Mouse (Mus musculus) ES-Bruce4 (cell line): ENCODE measurements around the gene Insr. TPM values are rescaled to one million over a fixed set of nuclear protein-coding genes. Genes with fewer than 3 reads are reported as not detected.

Source experiments
- H3K27ac ChIP-seq: 2 replicates; pipeline ENCODE4 v1.5.1; 2012; ENCODE audit warnings: low read length, inconsistent platforms; ENCODE audit not compliant: insufficient read depth
- H3K27me3 ChIP-seq: 2 replicates; pipeline ENCODE4 v1.6.1; 2012; ENCODE audit warnings: mild to moderate bottlenecking, low read length, inconsistent platforms; ENCODE audit not compliant: control insufficient read depth, poor library complexity, insufficient read depth, severe bottlenecking
- H3K36me3 ChIP-seq: 2 replicates; pipeline ENCODE4 v1.6.1; 2012; ENCODE audit warnings: inconsistent platforms, mild to moderate bottlenecking, low read length, moderate library complexity; ENCODE audit not compliant: control insufficient read depth, poor library complexity, insufficient read depth, severe bottlenecking
- H3K4me1 ChIP-seq: one replicate; pipeline ENCODE4 v1.8.1; 2011; ENCODE audit warnings: low read length; ENCODE audit not compliant: control insufficient read depth, insufficient read depth
- H3K4me3 ChIP-seq: 2 replicates; pipeline ENCODE4 v1.5.1; 2011; ENCODE audit warnings: low read depth, mild to moderate bottlenecking, low read length
- H3K9ac ChIP-seq: 2 replicates; pipeline ENCODE4 v1.6.1; 2012; ENCODE audit warnings: low read depth, mild to moderate bottlenecking, inconsistent platforms; ENCODE audit not compliant: poor library complexity, severe bottlenecking
- H3K9me3 ChIP-seq: replicated peaks from 2 replicates; pipeline ENCODE4 v1.6.1; 2012; ENCODE audit warnings: mild to moderate bottlenecking, low read length, inconsistent platforms; ENCODE audit not compliant: control insufficient read depth, poor library complexity, insufficient read depth, severe bottlenecking
- CTCF ChIP-seq: IDR thresholded peaks from one replicate; pipeline ENCODE4 v1.8.1; 2011; ENCODE audit warnings: low read depth, low read length
- EP300 ChIP-seq: IDR thresholded peaks from 2 replicates; pipeline ENCODE4 v1.6.1; 2011; ENCODE audit warnings: low read depth, low read length; ENCODE audit not compliant: insufficient read depth
- POLR2A ChIP-seq: IDR thresholded peaks from one replicate; pipeline ENCODE4 v1.8.1; 2011; ENCODE audit warnings: low read length; ENCODE audit not compliant: insufficient read depth
- polyA plus RNA-seq: library from polyadenylated mRNA; stranded (reverse); fragments of >200 nt; gene quantifications from 2 replicates; pipeline ENCODE4 v1.2.4, GENCODE M21; 2011; ENCODE audit warnings: low read depth; ENCODE audit not compliant: missing spikeins, insufficient read depth, insufficient read length

Insr gene
- polyA plus RNA-seq, 1 experiment, result 30.9 TPM

DNA sequence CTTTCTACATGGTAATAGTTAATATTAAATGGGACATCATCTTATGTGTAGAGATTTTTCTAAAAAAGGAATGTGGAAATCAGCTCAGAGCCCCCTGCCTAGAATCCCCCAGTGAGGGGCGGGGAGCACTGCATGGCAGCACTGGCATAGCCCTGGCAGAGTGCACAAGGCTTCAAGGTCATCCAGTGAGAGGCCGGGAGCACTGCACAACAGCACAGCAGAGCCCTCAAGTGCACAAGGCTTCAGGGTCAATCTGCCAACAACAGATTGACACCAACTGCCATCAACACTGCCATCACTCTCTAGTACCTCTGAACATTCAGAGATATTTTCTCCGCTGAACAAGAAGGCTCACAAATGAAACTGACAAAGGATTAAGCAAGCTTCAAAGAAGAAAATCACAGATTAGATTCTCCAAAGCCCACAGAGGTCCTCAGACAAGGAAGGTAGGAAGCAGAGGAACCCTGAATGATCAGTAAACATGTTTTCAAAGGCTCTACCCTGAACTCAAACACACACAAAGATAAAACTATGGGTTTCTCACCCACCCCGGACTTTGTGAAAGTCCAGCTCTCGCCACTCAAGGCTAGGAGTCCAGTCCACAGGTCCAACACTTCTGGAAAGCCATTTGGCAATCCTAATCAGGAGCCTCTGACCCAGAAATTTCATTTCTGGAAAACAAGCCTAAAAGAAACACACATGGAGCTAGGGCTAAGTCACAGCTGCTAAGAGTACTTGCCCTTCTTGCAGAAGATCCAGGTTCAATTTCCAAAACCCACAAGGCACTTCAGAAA lies 23.1 kb downstream of the Insr start:
- no peak overlapping the region for H3K4me3 ChIP-seq
- no peak for TF ChIP-seq POLR2A
- no peak for TF ChIP-seq EP300
- TF ChIP-seq CTCF, result no peak
- no peaks in the 10 kb centered on the region for H3K9me3 ChIP-seq
- H3K4me1 ChIP-seq, result no peaks in the 10 kb centered on the region
- no peak overlapping the region for H3K9ac ChIP-seq
- H3K27ac ChIP-seq, result no peak overlapping the region
- H3K36me3 ChIP-seq, result peaks cover 19% of the 10 kb centered on the region
- H3K27me3 ChIP-seq, result no peaks in the 10 kb centered on the region

GRCm38 (mm10) chr8:3255321-3255720 lies 24.1 kb downstream of the Insr start:
- Histone ChIP-seq H3K4me3 (no peak overlapping the region), H3K36me3 (peaks cover 19% of the 10 kb centered on the region), H3K4me1 (no peaks in the 10 kb centered on the region), H3K27me3 (no peaks in the 10 kb centered on the region), H3K9me3 (no peaks in the 10 kb centered on the region), H3K9ac (no peak overlapping the region), H3K27ac (no peak overlapping the region)
- no peak for TF ChIP-seq CTCF
- no peak for TF ChIP-seq EP300
- TF ChIP-seq POLR2A, result no peak

GRCm38 (mm10) chr8:3253179-3253578 lies 26.2 kb downstream of the Insr start:
- H3K27me3 ChIP-seq, result no peaks in the 10 kb centered on the region
- TF ChIP-seq POLR2A (no peak), EP300 (no peak)
- peaks cover 12% of the 10 kb centered on the region for H3K36me3 ChIP-seq
- no peak overlapping the region for H3K27ac ChIP-seq
- no peak overlapping the region for H3K4me3 ChIP-seq
- no peaks in the 10 kb centered on the region for H3K4me1 ChIP-seq
- H3K9me3 ChIP-seq, result no peaks in the 10 kb centered on the region
- no peak overlapping the region for H3K9ac ChIP-seq

DNA sequence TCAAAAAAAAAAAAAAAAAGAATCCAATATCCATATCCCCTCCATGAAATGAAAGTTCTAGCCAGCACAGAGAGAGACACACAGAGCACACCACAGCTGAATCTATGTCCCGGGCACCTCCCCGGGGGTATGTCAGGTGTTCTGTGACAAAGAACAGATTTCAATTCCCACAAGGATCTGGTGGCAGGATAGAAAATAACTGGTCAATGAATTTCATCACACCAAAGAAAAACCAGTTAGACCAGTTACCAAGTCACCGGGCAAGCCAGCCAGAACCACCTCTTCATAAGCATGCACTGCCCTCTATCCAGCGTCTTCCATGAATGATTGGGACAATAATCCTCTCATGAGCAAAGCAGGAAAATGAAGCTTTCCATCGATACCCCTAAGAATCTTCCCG lies 26.8 kb downstream of the Insr start:
- no peak overlapping the region for H3K27ac ChIP-seq
- no peaks in the 10 kb centered on the region for H3K27me3 ChIP-seq
- peaks cover 9% of the 10 kb centered on the region for H3K36me3 ChIP-seq
- no peaks in the 10 kb centered on the region for H3K9me3 ChIP-seq
- H3K4me3 ChIP-seq, result no peak overlapping the region
- TF ChIP-seq POLR2A, result no peak
- TF ChIP-seq EP300, result no peak
- no peak for TF ChIP-seq CTCF
- no peak overlapping the region for H3K9ac ChIP-seq
- no peaks in the 10 kb centered on the region for H3K4me1 ChIP-seq

GRCm38 (mm10) chr8:3251101-3251500 lies 28.3 kb downstream of the Insr start:
- H3K4me3 ChIP-seq, result no peak overlapping the region
- H3K9ac ChIP-seq, result no peak overlapping the region
- H3K27ac ChIP-seq, result no peak overlapping the region
- H3K27me3 ChIP-seq, result no peaks in the 10 kb centered on the region
- peaks cover 9% of the 10 kb centered on the region for H3K36me3 ChIP-seq
- H3K9me3 ChIP-seq, result no peaks in the 10 kb centered on the region
- no peaks in the 10 kb centered on the region for H3K4me1 ChIP-seq
- TF ChIP-seq POLR2A (no peak), EP300 (no peak), CTCF (no peak)

- H3K36me3 ChIP-seq, result peaks cover 9% of the 10 kb centered on the region
These were observed 29.5 kb downstream of the Insr start for GRCm38 (mm10) chr8:3249886-3250285.

More at GRCm38 (mm10) chr8:3249886-3250285, 29.5 kb downstream of the Insr start:
- no peaks in the 10 kb centered on the region for H3K4me1 ChIP-seq
- H3K9me3 ChIP-seq, result no peaks in the 10 kb centered on the region
- H3K4me3 ChIP-seq, result no peak overlapping the region
- no peaks in the 10 kb centered on the region for H3K27me3 ChIP-seq
- H3K9ac ChIP-seq, result no peak overlapping the region
- TF ChIP-seq POLR2A (no peak), EP300 (no peak), CTCF (no peak)
- no peak overlapping the region for H3K27ac ChIP-seq
